Mouse (Mus musculus) MEL (cell line): ENCODE results near the gene Caskin1. TPM values are rescaled to one million over a fixed set of nuclear protein-coding genes. Genes with fewer than 3 reads are reported as not detected.

Experiments used
- DNase-seq: peaks from one replicate; pipeline ENCODE4 v3.0.0; 2011; ENCODE audit warnings: low read depth, low spot score
- H3K27ac ChIP-seq: 2 replicates; pipeline ENCODE4 v1.5.1; 2012; ENCODE audit warnings: low read depth, mild to moderate bottlenecking, control low read depth, low read length, moderate library complexity; ENCODE audit not compliant: control insufficient read depth
- H3K27me3 ChIP-seq, 2 experiments: fragments of 150-350 bp in 1 of 2; sonication (generic) in 1 of 2; 2 replicates each; pipeline ENCODE4 v1.6.1; 2012; ENCODE audit warnings: low read length in 2 of 2, mild to moderate bottlenecking in 2 of 2, improper control_type of control experiment in 1 of 2, moderate library complexity in 1 of 2; ENCODE audit not compliant: insufficient read depth in 2 of 2, control insufficient read depth in 1 of 2
- H3K36me3 ChIP-seq, 2 experiments: 2 replicates each; pipeline ENCODE4 v1.6.1; 2012 to 2014; ENCODE audit warnings: low read length in 2 of 2, improper control_type of control experiment in 1 of 2, inconsistent platforms in 1 of 2, mild to moderate bottlenecking in 1 of 2; ENCODE audit not compliant: insufficient read depth in 2 of 2, control insufficient read depth in 1 of 2
- H3K4me1 ChIP-seq, 2 experiments: fragments of 150-350 bp in 1 of 2; sonication (generic) in 1 of 2; 2 replicates each; pipeline ENCODE4 v1.6.1; 2012; ENCODE audit warnings: low read length in 2 of 2, improper control_type of control experiment in 1 of 2, mild to moderate bottlenecking in 1 of 2; ENCODE audit not compliant: insufficient read depth in 2 of 2, control insufficient read depth in 1 of 2
- H3K4me3 ChIP-seq, 2 experiments: fragments of 150-350 bp in 1 of 2; sonication (generic) in 1 of 2; 2 replicates each; pipeline ENCODE4 v1.5.1; 2012; ENCODE audit warnings: low read depth in 2 of 2, low read length in 2 of 2, mild to moderate bottlenecking in 2 of 2, moderate library complexity in 2 of 2, control low read depth in 1 of 2, improper control_type of control experiment in 1 of 2; ENCODE audit not compliant: control insufficient read depth in 1 of 2, insufficient read depth in 1 of 2
- H3K79me2 ChIP-seq: 2 replicates; pipeline ENCODE4 v1.6.1; 2012; ENCODE audit warnings: mild to moderate bottlenecking, low read length, moderate library complexity; ENCODE audit not compliant: control insufficient read depth, poor library complexity, insufficient read depth
- H3K9ac ChIP-seq: 2 replicates; pipeline ENCODE4 v1.6.1; 2012; ENCODE audit warnings: low read depth, mild to moderate bottlenecking, control low read depth, low read length, moderate library complexity; ENCODE audit not compliant: control insufficient read depth, poor library complexity, severe bottlenecking
- H3K9me3 ChIP-seq: fragments of 150-350 bp; sonication (generic); replicated peaks from 2 replicates; pipeline ENCODE4 v1.6.1; 2012; ENCODE audit warnings: mild to moderate bottlenecking, low read length, improper control_type of control experiment, moderate library complexity; ENCODE audit not compliant: insufficient read depth
- BHLHE40 ChIP-seq: IDR thresholded peaks from 2 replicates; pipeline ENCODE4 v1.6.1; 2012; ENCODE audit warnings: low read depth, mild to moderate bottlenecking, inconsistent platforms, low read length, improper control_type of control experiment, borderline replicate concordance
- CHD2 ChIP-seq: IDR thresholded peaks from 2 replicates; pipeline ENCODE4 v1.6.1; 2011; ENCODE audit warnings: low read length, improper control_type of control experiment
- CTCF ChIP-seq, 3 experiments: IDR thresholded peaks in 2 of 3; conservative IDR thresholded peaks in 1 of 3; 2 replicates each; pipeline ENCODE4 v1.5.1; 2011 to 2012; ENCODE audit warnings: low read length in 3 of 3, low read depth in 2 of 3, mild to moderate bottlenecking in 2 of 3, improper control_type of control experiment in 1 of 3, inconsistent platforms in 1 of 3, mixed read lengths in 1 of 3, moderate library complexity in 1 of 3; ENCODE audit not compliant: control insufficient read depth in 1 of 3, insufficient read depth in 1 of 3, poor library complexity in 1 of 3, severe bottlenecking in 1 of 3
- ELF1 ChIP-seq: IDR thresholded peaks from 2 replicates; pipeline ENCODE4 v1.6.1; 2014; ENCODE audit warnings: low read depth, mild to moderate bottlenecking, inconsistent platforms, low read length, improper control_type of control experiment, moderate library complexity
- EP300 ChIP-seq, 2 experiments: IDR thresholded peaks; 2 replicates each; pipeline ENCODE4 v1.6.1; 2011; ENCODE audit warnings: improper control_type of control experiment in 2 of 2, low read length in 2 of 2, low read depth in 1 of 2, mild to moderate bottlenecking in 1 of 2
- GABPA ChIP-seq: IDR thresholded peaks from 2 replicates; pipeline ENCODE4 v1.6.1; 2012; ENCODE audit warnings: low read depth, mild to moderate bottlenecking, inconsistent platforms, low read length, improper control_type of control experiment, moderate library complexity
- GATA1 ChIP-seq: IDR thresholded peaks from 2 replicates; pipeline ENCODE4 v1.6.1; 2011; ENCODE audit warnings: low read depth, low read length, improper control_type of control experiment
- HCFC1 ChIP-seq: IDR thresholded peaks from 2 replicates; pipeline ENCODE4 v1.6.1; 2012; ENCODE audit warnings: low read depth, mild to moderate bottlenecking, inconsistent platforms, low read length, improper control_type of control experiment, moderate library complexity
- MAZ ChIP-seq: IDR thresholded peaks from 2 replicates; pipeline ENCODE4 v1.6.1; 2012; ENCODE audit warnings: low read depth, mild to moderate bottlenecking, inconsistent platforms, low read length, improper control_type of control experiment
- MEF2A ChIP-seq: IDR thresholded peaks from 2 replicates; pipeline ENCODE4 v1.6.1; 2014; ENCODE audit warnings: low read depth, mild to moderate bottlenecking, inconsistent platforms, low read length, improper control_type of control experiment; ENCODE audit not compliant: poor library complexity, insufficient replicate concordance, severe bottlenecking; ENCODE audit errors: extremely low read depth
- MXI1 ChIP-seq: IDR thresholded peaks from 2 replicates; pipeline ENCODE4 v1.6.1; 2011; ENCODE audit warnings: mild to moderate bottlenecking, low read depth, low read length, improper control_type of control experiment
- MYB ChIP-seq: IDR thresholded peaks from 2 replicates; pipeline ENCODE4 v1.6.1; 2011; ENCODE audit warnings: mild to moderate bottlenecking, low read depth, low read length, improper control_type of control experiment
- MYC ChIP-seq: IDR thresholded peaks from 2 replicates; pipeline ENCODE4 v1.6.1; 2011; ENCODE audit warnings: low read depth, mild to moderate bottlenecking, low read length, improper control_type of control experiment, moderate library complexity
- NELFE ChIP-seq: IDR thresholded peaks from 2 replicates; pipeline ENCODE4 v1.6.1; 2011; ENCODE audit warnings: low read depth, low read length, improper control_type of control experiment
- POLR2A ChIP-seq, 2 experiments: IDR thresholded peaks; 2 replicates each; pipeline ENCODE4 v1.6.1; 2011 to 2012; ENCODE audit warnings: low read length in 2 of 2, mild to moderate bottlenecking in 2 of 2, control low read depth in 1 of 2, improper control_type of control experiment in 1 of 2, low read depth in 1 of 2, moderate library complexity in 1 of 2; ENCODE audit not compliant: control insufficient read depth in 1 of 2, insufficient read depth in 1 of 2, poor library complexity in 1 of 2
- RAD21 ChIP-seq: IDR thresholded peaks from 2 replicates; pipeline ENCODE4 v1.6.1; 2011; ENCODE audit warnings: mild to moderate bottlenecking, low read depth, low read length, improper control_type of control experiment
- RCOR1 ChIP-seq: IDR thresholded peaks from 2 replicates; pipeline ENCODE4 v1.6.1; 2012; ENCODE audit warnings: low read depth, mild to moderate bottlenecking, inconsistent platforms, low read length, improper control_type of control experiment
- SIN3A ChIP-seq: IDR thresholded peaks from 2 replicates; pipeline ENCODE4 v1.6.1; 2012; ENCODE audit warnings: low read length, improper control_type of control experiment, inconsistent platforms
- SMC3 ChIP-seq: IDR thresholded peaks from 2 replicates; pipeline ENCODE4 v1.6.1; 2011; ENCODE audit warnings: low read depth, low read length, improper control_type of control experiment
- TAL1 ChIP-seq: IDR thresholded peaks from 2 replicates; pipeline ENCODE4 v1.6.1; 2012; ENCODE audit warnings: mild to moderate bottlenecking, inconsistent platforms, low read length, moderate library complexity, mixed read lengths
- TBP ChIP-seq: IDR thresholded peaks from 2 replicates; pipeline ENCODE4 v1.8.0; 2011; ENCODE audit warnings: low read depth, low read length, improper control_type of control experiment
- TCF12 ChIP-seq: IDR thresholded peaks from 2 replicates; pipeline ENCODE4 v1.6.1; 2014; ENCODE audit warnings: low read depth, mild to moderate bottlenecking, inconsistent platforms, low read length, improper control_type of control experiment, moderate library complexity
- UBTF ChIP-seq: IDR thresholded peaks from 2 replicates; pipeline ENCODE4 v1.6.1; 2012; ENCODE audit warnings: low read depth, mild to moderate bottlenecking, inconsistent platforms, low read length, improper control_type of control experiment, moderate library complexity, borderline replicate concordance; ENCODE audit not compliant: insufficient read depth
- USF1 ChIP-seq: IDR thresholded peaks from 2 replicates; pipeline ENCODE4 v1.6.1; 2014; ENCODE audit warnings: low read depth, mild to moderate bottlenecking, inconsistent platforms, low read length, improper control_type of control experiment, moderate library complexity
- ZC3H11A ChIP-seq: IDR thresholded peaks from 2 replicates; pipeline ENCODE4 v1.6.1; 2012; ENCODE audit warnings: low read depth, mild to moderate bottlenecking, inconsistent platforms, low read length, improper control_type of control experiment
- ZKSCAN1 ChIP-seq: IDR thresholded peaks from 2 replicates; pipeline ENCODE4 v1.6.1; 2012; ENCODE audit warnings: low read depth, mild to moderate bottlenecking, inconsistent platforms, low read length, improper control_type of control experiment, moderate library complexity
- polyA plus RNA-seq, 2 experiments: library from polyadenylated mRNA; stranded (reverse) in 1 of 2; unstranded in 1 of 2; fragments of >175 nt in 1 of 2; fragments of >200 nt in 1 of 2; gene quantifications; 2 replicates each; pipeline versions ENCODE4 v1.2.1 to v1.2.4; 2012; ENCODE audit warnings: low replicate concordance in 2 of 2, low read depth in 1 of 2; ENCODE audit not compliant: insufficient read length in 2 of 2, insufficient read depth in 1 of 2, missing spikeins in 1 of 2
- total RNA-seq: library from RNA; depleted of rRNA; stranded (reverse); fragments of 300-350 nt; gene quantifications from 2 replicates; pipeline ENCODE4 v1.2.3, GENCODE M21; 2012

Gene Caskin1
- total and polyA plus RNA-seq, 3 experiments: 0.04 to 0.38 TPM; not detected in 1

DNA sequence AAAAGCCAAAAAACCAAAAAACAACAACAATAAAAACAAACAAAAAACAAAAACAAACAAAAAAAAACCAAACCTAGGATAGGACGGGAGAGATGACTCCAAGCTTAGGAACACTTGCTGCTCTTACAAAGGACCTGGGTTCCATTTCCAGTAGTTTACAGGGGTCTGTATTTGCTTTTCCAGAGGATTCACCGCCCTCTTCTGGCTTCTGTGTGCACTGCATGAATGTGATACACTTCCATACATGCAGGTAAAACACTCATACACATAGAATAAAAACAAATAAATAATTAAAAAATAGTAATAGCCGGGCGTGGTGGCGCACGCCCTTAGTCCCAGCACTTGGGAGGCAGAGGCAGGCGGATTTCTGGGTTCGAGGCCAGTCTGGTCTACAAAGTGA lies 50.5 kb downstream of the Caskin1 start:
- H3K27me3 ChIP-seq: no peaks in the 10 kb centered on the region
- no peaks in the 10 kb centered on the region for H3K9me3 ChIP-seq
- DNase-seq: peak; percentile 81
- no peaks in the 10 kb centered on the region for H3K36me3 ChIP-seq
- no peak for TF ChIP-seq UBTF
- no peak for TF ChIP-seq TAL1
- TF ChIP-seq MEF2A: no peak
- TF ChIP-seq ZKSCAN1: no peak
- no peak for TF ChIP-seq BHLHE40
- no peak for TF ChIP-seq CHD2
- TF ChIP-seq GATA1: no peak
- peak; percentile 60 for TF ChIP-seq RAD21
- TF ChIP-seq ELF1: no peak
- no peak for TF ChIP-seq EP300 (IDR thresholded peaks at IDR 0.05; ENCODE audit: low read depth in 1 of 2, low read length in 2 of 2)
- TF ChIP-seq SIN3A: no peak
- TF ChIP-seq USF1: no peak
- no peak for TF ChIP-seq RCOR1
- peak; percentile 64 to 69 (median 65) for TF ChIP-seq CTCF (IDR thresholded peaks at IDR 0.05 in 2 of 3, conservative IDR thresholded peaks at IDR 0.05 in 1 of 3; ENCODE audit: control insufficient read depth in 1 of 3, insufficient read depth in 1 of 3, low read depth in 2 of 3, low read length in 3 of 3, poor library complexity in 1 of 3, severe bottlenecking in 1 of 3)
- no peak for TF ChIP-seq HCFC1
- TF ChIP-seq SMC3: peak; percentile 65
- TF ChIP-seq MXI1: no peak
- TF ChIP-seq ZC3H11A: peak; percentile 26; the same call in 1 of the 2 replicates
- no peak for TF ChIP-seq MYC
- TF ChIP-seq MYB: no peak
- no peaks in the 10 kb centered on the region for H3K4me1 ChIP-seq
- no peak overlapping the region for H3K4me3 ChIP-seq
- no peak overlapping the region for H3K9ac ChIP-seq
- H3K79me2 ChIP-seq: no peaks in the 10 kb centered on the region
- no peak overlapping the region for H3K27ac ChIP-seq

DNA sequence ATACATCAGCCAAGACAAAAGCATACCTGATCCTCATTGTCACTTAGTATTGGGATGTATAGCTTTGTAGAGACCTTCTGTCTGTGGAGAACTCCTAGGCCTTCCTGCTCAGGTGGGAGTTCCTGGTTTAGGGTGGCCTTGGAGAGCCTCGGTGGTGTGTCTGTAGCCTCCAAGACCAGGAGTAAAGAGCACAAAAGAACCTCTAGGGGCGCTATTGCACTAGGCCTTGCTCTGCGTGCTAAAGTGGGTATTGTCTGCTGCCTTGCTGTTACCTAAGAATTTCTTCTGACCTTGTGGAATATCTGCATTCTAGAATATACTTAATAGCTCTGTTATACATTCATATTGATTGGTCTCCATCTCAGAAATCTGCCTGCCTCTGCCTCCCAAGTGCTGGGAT lies 52.0 kb downstream of the Caskin1 start:
- H3K4me1 ChIP-seq: no peaks in the 10 kb centered on the region
- H3K9ac ChIP-seq: no peak overlapping the region
- DNase-seq: no peak
- H3K79me2 ChIP-seq: no peaks in the 10 kb centered on the region
- no peaks in the 10 kb centered on the region for H3K36me3 ChIP-seq
- no peak overlapping the region for H3K4me3 ChIP-seq
- no peak overlapping the region for H3K27ac ChIP-seq
- TF ChIP-seq SIN3A (no peak), NELFE (no peak), TBP (no peak), MYC (no peak), GABPA (no peak), TAL1 (no peak), ZKSCAN1 (no peak), TCF12 (no peak), EP300 (IDR thresholded peaks at IDR 0.05; ENCODE audit: low read depth in 1 of 2, low read length in 2 of 2) (no peak), MAZ (no peak), POLR2A (IDR thresholded peaks at IDR 0.05; ENCODE audit: control insufficient read depth in 1 of 2, insufficient read depth in 1 of 2, low read depth in 1 of 2, low read length in 2 of 2, poor library complexity in 1 of 2) (no peak)
- TF ChIP-seq, all 39 proteins: peak for 0
- Histone ChIP-seq H3K9me3 (no peaks in the 10 kb centered on the region), H3K27me3 (no peaks in the 10 kb centered on the region)
